Mouse (Mus musculus) cerebellum, adult 2 months (tissue): ENCODE measurements around the gene Cyp4f18.

Experiments
- CTCF ChIP-seq: fragments of 200-500 bp; IDR thresholded peaks from 2 replicates; pipeline ENCODE4 v1.5.1; 2011; ENCODE audit warnings: low read depth, mild to moderate bottlenecking, control low read depth, low read length, moderate library complexity, borderline replicate concordance; ENCODE audit not compliant: insufficient read depth
- POLR2A ChIP-seq: fragments of 200-500 bp; IDR thresholded peaks from 2 replicates; pipeline ENCODE4 v1.6.1; 2011; ENCODE audit warnings: low read length, control low read depth, borderline replicate concordance; ENCODE audit not compliant: insufficient read depth

DNA sequence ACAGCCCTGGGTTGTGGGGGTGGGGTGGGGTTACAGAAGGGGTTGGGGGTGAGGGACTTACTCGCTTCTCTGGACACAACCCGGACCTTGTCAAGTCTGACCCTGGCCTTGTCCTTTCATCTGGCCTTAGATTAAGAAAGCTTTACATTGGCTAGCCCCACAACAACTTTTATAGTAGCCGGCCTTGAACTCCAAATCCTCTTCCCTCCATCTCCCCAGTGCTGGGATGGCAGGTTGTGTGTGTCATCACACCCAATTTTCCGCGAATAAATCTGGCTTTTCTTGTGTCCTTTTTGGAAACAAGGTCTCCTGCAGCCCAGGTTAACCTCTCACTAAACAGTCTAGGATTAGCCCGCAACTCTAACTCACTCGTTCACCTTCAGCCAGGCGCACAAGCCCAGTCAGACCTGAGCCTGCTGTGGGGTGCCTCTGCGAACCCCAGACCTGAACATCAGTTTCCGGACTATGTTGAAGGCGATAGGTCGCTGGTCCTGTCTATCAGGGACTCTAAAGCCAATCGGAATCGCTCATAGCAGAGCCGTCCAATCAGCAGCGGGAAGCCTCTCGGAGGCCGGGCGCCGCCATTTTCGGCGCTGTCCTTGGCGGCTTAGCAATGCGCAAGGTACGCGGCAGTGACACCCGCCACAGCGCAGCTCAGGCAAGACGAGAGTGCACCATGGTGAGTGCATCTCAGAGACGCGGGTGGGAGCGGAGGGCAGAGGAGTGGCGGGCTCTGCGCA is 58.8 kb downstream of the Cyp4f18 start, which contains the start of gene Zfp961:
- TF ChIP-seq CTCF = no peak
- TF ChIP-seq POLR2A = peak; percentile 90
